Mouse (Mus musculus): ENCODE measurements around the gene Mbd6.
A peak's percentile ranks its signal among the peaks of the same experiment; 100 is the strongest.
"Not testable (repeated sequence)": the region's sequence is repeated elsewhere in the genome, so short reads cannot be mapped to it uniquely, and the experiment has no call there.

Gene Mbd6

GRCm38 (mm10) chr10:127288800-127289572 is at the start of gene Mbd6:
Mbd6 (minus strand) TSS chr10:127289018.
- peak; percentile 88 for DNase-seq

GRCm38 (mm10) chr10:127337536-127338099 is 48.8 kb upstream of the Mbd6 start:
- no peak for DNase-seq

DNA sequence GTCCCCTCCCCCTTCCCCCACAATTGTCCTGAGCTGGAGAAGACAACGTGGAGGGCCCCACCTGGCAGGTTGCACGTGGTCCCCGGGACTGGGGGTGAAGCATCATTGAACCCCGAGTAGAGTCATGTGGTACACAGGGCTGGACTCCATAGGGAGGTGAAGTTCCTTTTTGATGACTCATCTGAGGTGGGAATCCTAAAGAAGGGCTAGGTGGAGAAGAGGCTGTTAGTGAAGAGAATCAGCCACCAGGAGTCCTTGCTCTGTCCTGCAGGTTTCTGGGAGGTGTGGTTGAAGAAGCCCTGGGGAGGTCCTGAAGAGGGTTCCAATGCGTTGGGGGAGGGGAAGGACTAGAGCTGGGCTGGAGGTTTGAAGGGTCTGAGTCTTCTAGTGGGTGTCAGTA is 48.1 kb upstream of the Mbd6 start:
- DNase-seq = no peak

DNA sequence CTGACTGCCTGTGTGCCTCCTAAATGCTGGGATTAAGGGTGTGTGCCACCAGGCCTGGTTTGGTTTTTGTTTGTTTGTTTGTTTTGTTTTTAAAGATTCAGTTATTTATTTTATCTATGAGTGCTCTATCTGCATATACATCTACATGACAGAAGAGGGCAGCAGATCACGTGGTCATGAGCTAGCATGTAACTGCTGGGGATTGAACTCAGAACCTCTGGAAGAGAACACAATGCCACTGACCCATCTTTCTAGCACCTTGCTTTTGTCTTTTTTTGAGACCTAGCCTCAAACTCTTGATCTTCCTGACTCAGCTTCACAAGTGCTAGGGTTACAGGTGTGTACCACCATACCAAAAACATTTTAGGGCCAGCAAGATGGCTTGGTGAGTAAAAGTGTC is 46.5 kb upstream of the Mbd6 start:
- DNase-seq = no peak

DNA sequence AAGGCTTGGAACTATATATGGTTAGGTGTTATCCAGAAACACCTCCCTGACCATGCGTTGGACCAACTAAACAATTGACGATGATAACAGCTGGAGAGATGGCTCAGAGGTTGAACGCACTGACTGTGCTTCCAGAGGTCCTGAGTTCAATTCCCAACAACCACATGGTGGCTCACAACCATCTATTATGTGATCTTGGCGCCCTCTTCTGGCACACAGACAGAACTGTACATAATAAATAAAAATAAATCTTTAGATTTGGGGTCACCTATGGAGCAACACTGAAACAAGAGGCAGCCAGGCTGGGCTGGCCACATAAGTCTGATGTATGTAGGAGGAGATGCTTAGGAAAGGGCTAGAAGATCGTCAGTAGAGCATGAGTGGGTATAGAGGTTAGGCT is 44.3 kb upstream of the Mbd6 start:
- DNase-seq = no peak

DNA sequence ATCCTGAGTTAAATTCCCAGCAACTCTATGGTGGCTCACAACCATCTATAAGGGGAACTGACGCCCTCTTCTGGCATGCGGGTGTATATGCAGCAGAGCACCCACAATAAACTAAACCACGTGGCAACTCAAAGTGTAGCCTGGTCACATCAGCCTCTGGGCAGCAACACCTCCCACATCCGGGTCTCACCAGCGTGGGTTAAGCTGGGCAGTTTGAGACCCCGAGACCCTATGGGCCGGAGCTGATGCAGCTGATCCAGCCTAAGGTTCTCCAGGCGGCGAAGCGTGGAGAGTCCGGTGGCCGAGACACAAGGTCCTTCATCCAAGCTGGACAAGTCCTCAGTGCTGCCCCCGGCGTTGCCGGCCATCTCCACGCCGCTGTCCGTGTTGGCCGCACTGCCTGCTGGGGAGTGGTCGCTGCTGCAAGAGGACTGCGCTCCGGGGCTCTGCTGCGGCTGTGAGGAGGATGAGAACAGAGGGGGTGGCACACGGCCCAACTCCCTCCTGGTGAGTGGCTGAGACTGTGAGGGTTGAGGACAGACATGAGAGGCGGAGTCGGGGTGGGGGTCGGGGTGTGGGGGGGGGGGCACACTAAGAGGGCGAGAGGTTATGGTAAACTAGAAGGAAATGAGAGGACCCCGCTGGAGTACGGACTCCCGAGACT is 43.5 kb upstream of the Mbd6 start:
- DNase-seq = no peak

DNA sequence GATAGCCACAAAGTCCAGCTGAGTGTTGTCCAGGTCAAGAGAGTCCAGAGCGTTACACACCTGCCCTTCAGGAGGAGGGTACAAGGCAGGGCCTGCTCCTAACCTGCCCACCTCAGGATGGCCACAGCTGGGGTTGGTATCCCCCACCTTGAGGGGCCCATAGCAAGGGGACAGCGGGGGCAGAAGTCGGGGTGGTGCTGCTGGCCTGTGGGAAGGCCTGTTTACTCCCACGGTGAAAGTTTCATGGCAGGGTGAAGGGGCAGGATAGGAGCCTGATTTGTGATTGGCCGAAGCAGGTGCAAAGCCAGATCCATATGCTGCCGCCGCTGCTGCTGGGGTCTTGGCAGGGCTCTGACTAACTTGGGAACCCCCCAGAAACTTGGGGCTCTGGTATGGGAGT is 41.4 kb upstream of the Mbd6 start:
- DNase-seq = no peak

DNA sequence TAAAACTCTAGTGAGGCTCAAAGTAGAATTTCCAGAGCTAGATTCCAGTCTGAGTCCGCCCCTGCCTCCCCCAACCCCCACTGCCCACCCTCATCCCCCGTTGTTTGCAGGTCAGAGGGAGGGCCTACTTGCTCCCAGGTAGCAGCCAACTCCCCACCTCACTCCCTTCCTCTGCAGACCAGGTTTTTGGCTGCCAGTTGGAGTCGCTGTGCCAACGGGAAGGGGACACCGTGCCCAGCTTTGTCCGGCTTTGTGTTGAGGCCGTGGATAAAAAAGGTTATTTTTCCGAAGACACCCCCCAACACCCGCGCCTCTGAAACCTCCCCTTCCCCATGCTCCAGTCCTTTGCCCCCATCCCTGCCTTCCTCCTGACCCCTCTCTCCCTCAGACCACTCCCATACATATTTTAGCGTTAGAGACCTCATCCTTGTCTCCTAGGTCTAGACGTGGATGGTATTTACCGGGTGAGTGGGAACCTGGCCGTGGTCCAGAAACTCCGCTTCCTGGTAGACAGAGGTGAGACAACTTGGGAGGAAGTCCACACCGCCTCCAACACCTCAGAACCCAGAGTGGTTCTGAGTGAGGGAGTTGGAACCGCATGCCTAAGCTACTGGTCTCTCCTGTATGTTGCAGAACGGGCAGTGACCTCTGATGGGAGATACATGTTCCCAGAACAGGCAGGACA is 38.8 kb upstream of the Mbd6 start:
- no peak for DNase-seq

DNA sequence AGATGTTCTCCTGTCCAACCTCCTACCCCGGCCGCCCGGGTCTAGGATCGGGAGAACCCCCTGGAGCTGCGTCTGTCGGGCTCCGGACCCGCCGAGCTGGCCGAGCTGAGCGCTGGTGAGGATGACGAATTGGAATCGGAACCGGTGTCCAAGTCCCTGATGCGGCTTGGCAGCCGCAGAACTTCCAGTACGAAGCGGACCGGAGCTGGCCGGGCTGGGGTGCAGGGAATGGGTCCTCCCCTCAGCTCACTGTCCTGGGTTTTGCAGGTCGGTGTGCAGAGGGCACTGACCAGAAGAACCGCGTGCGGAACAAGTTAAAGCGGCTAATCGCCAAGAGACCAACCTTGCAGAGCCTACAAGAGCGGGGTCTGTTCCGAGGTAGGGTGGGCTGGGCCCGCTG is 38.0 kb upstream of the Mbd6 start:
- DNase-seq = no peak

- no peak for DNase-seq
These were observed 37.4 kb upstream of the Mbd6 start for GRCm38 (mm10) chr10:127326017-127326801.

DNA sequence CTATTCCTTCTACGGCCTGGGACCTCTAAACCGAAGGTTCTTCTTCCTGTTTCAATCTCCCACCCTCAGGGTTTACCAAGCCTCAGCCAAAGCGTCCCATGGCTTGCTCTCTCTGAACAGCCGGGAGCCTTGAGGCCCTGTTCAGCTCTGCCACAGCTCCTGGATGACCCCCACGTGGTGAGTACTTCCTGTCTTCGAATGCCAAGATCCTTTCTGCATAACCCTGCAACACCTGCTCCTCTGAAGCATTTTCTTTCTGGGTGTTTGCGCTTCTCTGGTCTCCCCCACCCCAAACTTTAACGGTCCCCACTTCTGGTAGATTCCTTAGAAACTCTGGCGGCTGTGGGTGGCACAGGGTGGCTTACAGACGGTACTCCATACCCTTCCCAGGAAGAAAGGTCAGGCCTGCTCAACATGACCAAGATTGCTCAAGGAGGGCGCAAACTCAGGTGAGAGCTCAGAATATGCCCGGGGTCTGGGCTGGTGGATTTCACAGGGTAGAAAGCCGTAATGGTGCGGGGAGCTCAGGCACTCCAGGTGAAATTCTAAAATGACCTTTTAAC is 36.7 kb upstream of the Mbd6 start:
- no peak for DNase-seq

GRCm38 (mm10) chr10:127324495-127324894 is 35.7 kb upstream of the Mbd6 start:
- DNase-seq = no peak

DNA sequence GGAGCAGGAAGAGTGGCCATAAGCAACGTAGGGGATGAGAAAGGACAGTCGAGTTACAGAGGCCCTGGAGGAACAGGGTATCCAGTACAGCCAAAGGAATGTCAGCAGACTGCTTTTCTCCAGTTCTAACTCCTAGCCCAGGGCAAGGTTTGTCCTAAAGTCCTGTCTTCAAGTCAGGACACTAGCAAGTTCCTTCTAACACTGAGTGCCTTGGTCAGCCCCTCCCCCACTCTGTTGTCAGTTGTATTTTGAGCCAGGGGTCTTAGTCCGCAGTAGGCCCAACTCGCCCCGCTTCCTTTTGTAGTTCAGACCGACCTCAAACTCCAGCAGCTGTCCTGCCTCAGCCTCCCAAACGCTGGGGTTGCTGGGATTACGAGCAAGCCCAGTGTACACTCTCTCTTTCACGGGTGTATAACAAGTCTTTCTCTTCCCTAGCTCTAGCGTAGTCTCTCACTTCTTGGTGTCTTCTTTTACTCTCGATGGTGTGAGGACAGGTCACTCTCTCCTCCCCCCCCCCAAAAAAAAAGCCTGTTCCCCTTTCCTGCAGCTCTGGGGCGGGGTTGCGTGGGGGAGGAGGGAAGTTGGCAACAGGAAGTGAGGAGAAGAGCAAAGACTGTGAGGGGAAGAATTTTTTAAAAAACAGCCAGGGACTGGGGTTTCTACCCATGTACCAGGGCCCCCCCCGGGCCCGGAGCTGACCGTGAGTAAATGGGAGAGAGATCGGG is 34.5 kb upstream of the Mbd6 start:
- no peak for DNase-seq

DNA sequence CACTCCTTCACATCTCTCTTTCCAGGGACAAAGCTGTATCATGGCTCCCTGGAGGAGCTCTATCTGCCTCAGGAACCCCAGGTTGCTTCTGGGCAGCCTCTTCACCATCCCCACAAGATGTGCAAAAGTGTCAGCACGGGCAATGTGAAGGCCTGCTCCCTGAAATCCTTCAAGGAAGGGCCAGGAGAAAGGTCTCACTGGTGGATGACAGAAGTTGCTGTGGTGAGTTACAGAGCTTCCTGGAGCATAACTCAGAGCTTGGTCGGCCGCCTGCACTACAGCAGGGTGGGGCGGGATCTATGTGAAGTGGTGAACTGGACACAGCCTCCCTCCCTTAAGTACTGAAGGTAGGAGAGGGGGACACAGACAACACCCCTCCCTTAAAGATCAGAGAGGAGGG is 33.9 kb upstream of the Mbd6 start:
- DNase-seq = no peak

DNA sequence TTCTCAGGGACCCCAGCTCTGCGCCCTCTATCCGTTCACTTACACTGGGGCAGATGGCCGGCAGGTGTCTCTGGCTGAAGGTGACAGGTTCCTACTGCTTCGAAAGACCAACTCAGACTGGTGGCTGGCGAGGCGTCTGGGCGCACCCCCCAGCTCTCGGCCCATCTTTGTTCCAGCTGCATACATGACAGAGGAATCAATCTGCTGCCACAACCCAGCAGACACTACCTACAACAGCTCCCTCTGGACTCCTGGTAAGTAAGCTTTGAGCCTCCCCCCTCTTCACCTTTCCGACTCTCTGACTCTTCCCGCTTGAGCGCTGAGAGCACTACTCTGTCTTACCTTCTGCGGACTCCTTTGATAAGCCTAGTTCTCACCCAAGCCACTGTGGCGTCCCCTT is 33.4 kb upstream of the Mbd6 start:
- no peak for DNase-seq

- DNase-seq = no peak
These were observed 32.8 kb upstream of the Mbd6 start, which contains the start of gene Arhgap9 for GRCm38 (mm10) chr10:127321621-127322020. Arhgap9 (plus strand) TSS chr10:127321964.

DNA sequence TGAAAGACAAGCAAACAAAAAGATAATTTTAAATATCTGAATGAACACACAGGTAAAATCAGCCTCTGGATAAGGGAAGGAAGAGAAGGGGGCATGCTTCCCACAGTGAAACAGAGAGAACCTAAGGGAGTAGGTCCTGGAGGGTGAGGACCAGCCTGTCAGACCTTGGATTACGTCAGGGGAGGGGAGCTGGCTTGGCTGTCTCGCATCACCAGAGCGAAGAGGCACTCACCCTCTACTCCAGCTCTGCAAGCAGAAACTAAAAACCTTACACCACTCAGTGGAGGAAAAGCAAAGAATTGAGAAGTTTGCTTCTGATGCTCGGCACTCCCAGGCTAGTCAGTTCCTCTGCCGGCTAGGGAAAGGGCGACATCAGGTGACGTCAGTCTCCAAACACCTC is 31.2 kb upstream of the Mbd6 start:
- DNase-seq = no peak

- no peak for DNase-seq
These were observed 29.2 kb upstream of the Mbd6 start for GRCm38 (mm10) chr10:127318009-127318408.

- no peak for DNase-seq
These were observed 28.5 kb upstream of the Mbd6 start for GRCm38 (mm10) chr10:127317277-127317676.

DNA sequence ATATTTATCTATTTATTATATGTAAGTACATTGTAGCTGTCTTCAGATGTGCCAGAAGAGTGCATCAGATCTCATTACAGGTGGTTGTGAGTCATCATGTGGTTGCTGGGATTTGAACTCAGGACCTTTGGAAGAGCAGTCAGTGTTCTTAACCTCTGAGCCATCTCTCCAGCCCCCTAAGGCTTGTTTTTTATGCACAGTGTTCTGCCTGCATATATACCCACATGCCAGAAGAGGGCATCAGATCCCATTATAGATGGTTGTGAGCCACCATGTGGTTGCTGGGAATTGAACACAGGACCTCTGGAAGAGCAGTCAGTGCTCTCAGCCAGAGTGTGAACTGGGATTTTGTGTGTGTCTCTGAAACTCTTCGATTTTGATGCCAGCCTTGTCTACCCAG is 26.1 kb upstream of the Mbd6 start:
- not testable (repeated sequence) for DNase-seq

DNA sequence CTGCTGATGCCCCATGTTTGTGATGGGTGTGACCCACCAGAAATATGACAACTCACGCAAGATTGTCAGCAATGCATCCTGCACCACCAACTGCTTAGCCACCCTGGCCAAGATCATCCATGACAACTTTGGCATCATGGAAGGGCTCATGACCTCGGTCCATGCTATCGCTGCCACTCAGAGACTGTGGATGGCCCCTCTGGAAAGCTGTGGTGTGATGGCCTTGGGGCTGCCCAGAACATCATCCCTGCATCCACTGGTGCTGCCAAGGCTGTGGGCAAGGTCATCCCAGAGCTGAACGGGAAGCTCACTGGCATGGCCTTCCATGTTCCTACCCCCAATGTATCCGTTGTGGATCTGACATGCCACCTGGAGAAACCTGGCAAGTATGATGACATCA is 24.7 kb upstream of the Mbd6 start:
- not testable (repeated sequence) for DNase-seq

- no peak for DNase-seq
These were observed 24.0 kb upstream of the Mbd6 start for GRCm38 (mm10) chr10:127312858-127313257.
